Mouse (Mus musculus) lung, postnatal 25 days (tissue): ENCODE measurements around the gene Pdk1.

Experiments
- DNase-seq: peaks from one replicate; pipeline ENCODE4 v3.0.0; 2022; ENCODE audit warnings: low spot score

The Pdk1 gene

DNA sequence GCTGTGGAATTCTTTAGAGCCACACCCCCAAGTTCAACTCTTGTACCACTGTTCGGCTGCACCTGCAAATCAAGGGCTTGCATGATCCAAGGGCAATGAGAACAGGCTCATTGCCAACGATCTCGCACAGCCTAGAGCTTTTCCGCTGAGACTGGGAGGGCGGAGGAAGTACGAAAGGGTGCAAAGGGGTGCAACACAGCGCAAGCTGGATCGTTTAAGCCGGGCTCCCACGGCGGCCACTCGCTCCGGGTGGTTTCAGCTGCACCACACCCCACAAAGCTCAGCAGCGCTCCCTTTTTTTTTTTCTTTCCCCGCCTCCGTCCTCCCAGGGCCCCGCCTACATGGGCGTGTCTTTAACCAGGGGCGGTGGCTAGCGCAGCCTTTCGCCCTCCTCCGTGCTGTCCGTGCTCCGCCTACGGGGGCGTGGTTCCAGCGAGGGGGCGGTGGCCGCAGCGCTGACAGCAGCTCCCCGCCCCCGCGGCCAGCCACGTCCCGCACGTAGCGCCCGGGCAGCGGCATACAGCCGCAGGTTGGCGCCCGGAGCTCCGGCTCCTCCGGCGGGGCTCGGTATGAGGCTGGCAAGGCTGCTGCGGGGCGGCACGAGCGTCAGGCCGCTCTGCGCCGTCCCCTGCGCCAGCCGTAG is at the start of gene Pdk1:
TSS of gene Pdk1 (plus strand) at position 424 of the 643 bp plus-strand sequence.
- peak; percentile 99 for DNase-seq

DNA sequence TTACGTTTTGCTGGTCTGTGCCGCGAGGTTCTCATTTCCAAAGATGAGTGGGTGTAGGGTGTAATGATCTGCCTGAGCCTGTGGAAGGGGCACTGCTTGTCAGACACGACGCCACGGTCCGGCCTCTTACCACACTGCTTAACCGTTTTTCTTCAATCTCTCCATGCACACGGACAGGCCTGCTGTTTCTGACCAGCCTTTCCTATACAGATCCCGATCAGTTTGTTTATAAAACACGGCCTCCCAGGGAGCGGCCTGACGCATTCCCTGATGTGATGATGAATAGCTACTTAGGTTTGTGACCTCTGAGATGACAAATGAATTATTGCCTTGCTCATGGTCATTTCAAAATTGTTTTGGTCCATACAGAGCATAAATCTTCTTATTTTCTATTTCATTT is 48.9 kb upstream of the Pdk1 start:
- DNase-seq = no peak

- DNase-seq = no peak
Measured at GRCm38 (mm10) chr2:71827711-71828110, 45.3 kb upstream of the Pdk1 start.

DNA sequence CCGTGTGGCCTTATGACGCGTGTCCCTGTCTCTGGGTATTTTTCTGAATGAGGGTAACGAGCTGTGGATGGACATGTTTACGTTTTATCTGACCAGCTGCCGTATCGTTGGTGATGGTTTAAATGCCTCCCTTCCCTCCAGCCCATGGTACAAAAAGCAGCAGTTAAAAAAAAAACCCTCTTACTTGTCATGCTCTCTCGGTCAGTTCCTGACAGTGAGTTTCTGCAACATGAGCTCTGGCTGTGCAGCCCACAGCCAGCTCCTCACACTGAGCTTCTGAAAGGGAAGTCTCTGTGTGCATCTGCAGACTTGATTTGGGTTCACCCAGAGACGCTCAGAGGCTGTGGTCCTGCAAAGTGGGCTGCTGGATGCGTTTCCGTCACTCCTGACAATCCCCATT is 44.1 kb upstream of the Pdk1 start:
- DNase-seq = no peak

DNA sequence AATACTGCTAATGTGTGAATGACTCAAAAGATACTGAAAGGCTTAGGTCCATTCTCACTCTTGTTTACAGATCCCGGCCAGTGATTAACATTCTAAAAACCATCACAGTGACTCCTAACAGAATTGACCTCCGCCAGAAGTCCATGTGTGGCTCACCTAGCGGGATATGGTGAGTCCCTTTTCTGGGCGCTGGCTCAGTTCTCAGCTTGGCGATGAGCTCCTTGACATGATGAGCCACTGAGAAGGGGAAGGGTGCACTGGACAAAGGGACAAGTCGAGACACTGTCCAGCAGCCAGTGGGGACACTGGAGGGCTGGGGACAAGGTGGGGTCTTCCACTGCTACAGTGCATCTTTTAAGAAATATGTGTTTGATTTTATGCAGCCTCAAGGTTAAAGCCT is 39.4 kb upstream of the Pdk1 start:
- no peak for DNase-seq

GRCm38 (mm10) chr2:71834371-71834770 is 38.7 kb upstream of the Pdk1 start:
- no peak for DNase-seq

- DNase-seq = no peak
Measured at GRCm38 (mm10) chr2:71835556-71835955, 37.5 kb upstream of the Pdk1 start.

DNA sequence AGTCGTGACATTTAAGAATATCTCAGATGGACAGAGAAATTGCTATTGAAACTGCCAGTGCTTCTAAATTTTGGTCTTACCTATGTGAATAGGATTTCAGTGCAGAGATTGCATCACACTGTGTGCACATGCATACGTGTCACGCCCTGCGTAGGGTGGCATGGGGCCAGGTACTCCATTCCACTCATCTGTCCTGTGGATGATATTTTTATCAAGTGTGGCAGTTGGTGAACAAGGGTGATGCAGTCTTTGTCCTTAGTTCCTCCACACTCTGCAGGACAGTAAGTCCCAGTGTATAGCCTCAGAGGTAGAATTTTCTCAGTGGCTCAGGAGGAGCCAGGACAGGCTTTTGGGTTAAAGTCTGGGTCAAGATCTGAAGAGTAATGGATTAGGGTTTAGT is 36.8 kb upstream of the Pdk1 start:
- no peak for DNase-seq

DNA sequence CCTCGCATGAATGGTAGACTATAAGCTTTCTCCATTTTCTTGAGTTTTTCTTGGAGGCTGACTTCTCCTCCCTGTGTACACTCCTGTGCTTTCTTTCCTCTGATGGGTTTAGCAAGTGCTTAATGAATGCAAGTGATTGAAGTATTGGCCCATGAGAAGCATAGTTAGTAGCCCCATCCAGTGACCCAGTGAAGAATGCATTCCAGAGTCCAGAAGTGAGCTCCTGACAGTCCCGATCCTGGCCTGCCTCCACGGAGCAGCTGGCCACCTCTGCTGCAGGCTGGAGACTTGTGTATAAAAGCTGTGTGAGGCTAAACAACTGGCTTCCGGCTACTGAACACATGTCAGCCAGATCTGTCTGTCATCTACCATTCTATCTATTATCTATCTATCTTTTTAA is 35.8 kb upstream of the Pdk1 start:
- no peak for DNase-seq

GRCm38 (mm10) chr2:71837791-71838190 is 35.2 kb upstream of the Pdk1 start:
- peak; percentile 44 for DNase-seq

DNA sequence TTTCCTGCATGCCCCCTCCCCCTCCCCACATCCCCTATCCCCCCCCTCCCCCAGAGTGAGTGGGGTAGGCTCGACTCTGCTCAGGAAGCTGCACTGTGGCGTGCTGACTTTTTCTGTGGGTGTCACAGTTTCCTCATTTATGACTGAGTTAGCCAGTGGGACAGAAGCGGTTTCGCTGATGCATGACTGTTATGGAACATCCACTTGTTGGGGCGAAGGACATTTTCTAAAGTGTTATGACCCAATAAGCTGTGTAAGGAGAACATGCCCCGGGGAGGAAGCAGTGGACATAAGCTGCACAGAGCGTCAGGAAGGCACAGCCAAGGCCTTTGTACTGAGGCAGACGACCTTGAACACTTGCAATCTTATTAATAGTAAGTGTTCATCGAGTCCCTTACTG is 29.7 kb upstream of the Pdk1 start:
- DNase-seq = peak; percentile 12

DNA sequence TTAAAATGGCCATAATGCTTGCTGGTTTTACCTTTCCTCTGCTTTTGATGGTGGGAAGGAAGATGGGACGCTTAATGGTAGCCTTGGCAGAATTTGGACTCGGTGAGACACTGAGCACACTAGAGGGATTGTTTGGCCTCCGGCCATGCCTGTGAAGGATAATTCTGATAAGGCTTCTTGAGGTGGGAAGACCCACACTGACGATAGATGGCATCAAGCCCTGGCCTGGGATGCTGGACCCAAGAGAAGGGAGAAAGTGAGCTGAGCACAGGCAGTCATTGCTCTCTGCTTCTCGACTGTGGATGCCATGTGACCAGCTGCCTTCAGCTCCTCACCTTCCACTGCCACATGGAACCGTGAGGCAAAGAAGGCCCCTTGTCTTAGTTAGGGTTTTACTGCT is 28.1 kb upstream of the Pdk1 start:
- no peak for DNase-seq

DNA sequence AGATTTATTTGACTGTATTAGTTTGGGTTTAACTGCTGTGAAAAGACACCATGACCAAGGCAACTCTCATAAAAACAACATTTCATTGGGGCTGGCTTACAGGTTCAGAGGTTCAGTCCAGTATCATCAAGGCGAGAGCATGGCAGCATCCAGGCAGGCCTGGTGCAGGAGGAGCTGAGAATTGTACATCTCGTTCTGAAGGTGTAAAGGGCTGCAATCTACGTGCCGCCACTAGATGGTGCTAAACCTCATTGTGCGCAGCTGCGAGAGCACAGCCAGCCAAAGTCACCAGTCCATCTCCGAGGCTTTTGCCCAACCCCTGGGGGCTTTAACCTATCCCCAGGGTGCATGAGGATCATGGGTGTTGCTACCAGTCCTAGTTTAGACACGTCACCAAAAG is 20.9 kb upstream of the Pdk1 start:
- DNase-seq = peak; percentile 53

DNA sequence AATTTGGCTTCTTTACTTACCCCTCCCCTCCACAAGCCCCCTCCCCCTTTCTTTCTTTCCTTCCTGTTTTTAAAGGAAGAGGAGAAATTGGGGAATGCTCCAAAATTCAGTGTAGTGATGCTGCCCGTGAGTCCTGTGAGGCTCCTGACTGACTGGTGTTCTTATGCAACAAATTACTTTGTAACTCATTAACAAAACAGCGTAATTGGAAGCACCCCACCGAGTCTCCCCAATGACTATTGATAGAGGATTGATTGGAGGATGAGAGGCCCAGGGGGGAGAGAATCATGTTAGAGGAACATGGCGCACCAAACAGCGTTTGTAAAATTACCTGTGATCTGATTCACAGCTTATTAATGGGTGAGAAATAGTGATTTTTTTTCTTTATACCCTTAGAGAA is 17.9 kb upstream of the Pdk1 start:
- no peak for DNase-seq

- DNase-seq = no peak
Measured at GRCm38 (mm10) chr2:71863531-71864173, 9.4 kb upstream of the Pdk1 start.

- no peak for DNase-seq
Measured at GRCm38 (mm10) chr2:71865022-71865421, 8.0 kb upstream of the Pdk1 start.

DNA sequence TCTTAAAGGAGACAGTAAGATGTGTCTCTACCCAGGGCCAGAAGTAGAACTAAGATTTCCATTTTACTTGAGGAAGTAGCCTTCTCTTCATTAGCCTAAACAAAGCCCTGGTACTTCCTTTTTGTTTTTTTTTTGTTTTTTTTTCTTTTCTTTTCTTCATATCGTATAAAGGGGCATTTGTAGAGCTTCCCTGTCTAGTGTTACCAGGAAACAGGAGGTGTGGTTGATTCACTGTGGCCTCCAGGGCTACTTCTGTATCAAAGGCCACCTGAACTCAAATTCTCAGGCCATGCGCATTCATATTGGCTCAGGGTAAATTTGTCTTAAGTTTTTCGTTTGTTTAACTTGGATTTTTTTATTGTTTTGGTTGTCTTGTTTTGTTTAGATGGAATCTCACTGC is 7.1 kb upstream of the Pdk1 start:
- no peak for DNase-seq

- DNase-seq = peak; percentile 27
Measured at GRCm38 (mm10) chr2:71866565-71866964, 6.5 kb upstream of the Pdk1 start.

DNA sequence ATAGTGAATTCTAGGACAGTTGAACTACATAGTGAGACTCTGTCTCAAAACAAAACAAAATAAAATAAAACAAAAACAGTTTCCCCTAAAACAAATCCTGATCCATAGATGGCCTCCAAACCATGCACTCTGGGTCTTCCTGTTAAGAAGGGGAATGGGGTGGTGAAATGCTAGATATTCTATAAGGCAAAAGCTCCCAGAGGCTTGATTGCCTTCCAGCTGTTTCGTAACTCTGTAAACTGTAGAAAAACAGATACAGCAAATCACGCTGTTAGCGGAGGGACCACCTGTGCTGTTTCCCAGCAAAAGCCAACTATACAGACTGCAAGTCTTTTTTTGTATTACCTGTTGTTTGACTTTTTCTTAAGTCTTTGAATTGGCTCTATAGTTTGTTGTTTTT is 6.0 kb upstream of the Pdk1 start:
- no peak for DNase-seq

DNA sequence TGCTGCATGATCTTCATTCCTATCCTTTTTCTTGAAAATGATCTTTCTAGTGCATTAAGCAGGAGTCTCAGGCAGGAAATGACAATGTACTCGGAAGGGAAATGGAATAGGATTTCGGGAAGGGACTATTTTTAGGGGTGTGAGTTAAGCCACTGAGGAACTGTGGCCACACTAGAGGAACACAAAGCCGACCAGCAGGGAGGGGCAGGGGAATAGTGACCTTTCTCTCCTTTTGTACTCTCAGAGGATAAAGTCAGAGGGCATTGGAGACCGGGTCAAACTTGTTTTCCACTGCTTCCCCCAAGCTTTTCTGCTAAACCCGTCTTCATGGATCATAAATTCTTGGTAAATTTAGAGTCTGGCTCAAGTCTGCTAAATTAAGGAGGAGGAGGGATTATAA is 5.5 kb upstream of the Pdk1 start:
- peak; percentile 29 for DNase-seq

GRCm38 (mm10) chr2:71868256-71868655 is 4.8 kb upstream of the Pdk1 start:
- DNase-seq = no peak

DNA sequence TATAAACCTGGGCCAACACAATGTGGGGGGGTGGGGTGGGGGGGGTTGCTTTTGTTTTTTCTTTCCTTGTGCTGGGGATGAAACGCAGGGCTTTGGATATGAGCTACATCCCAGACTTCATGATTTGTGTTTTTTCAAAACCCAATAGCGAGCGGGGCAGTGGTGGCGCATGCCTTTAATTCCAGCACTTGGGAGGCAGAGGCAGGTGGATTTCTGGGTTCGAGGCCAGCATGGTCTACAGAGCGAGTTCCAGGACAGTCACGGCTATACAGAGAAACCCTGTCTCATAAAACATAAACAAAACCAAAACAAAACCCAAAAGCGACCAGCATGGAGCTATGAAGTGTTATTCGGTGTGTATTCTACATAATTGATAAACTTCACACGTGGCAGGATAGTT is 883 bp upstream of the Pdk1 start:
- no peak for DNase-seq

GRCm38 (mm10) chr2:71873474-71874322 is 674 bp downstream of the Pdk1 start:
- DNase-seq = peak; percentile 36
